Mouse (Mus musculus): ENCODE measurements around the gene Pi4kb. TPM values are rescaled to one million over a fixed set of nuclear protein-coding genes. Genes with fewer than 3 reads are reported as not detected.
A peak's percentile ranks its signal among the peaks of the same experiment; 100 is the strongest.

The Pi4kb gene
- polyA plus RNA-seq, 1 experiment from 2014 or later, result 25.7 TPM

GRCm38 (mm10) chr3:94964989-94965388, 9.5 kb upstream of the Pi4kb start:
- 0 out of 2 replicates have a peak, but pooled peaks cover 5% of the 10 kb centered on the region for H3K4me1 ChIP-seq
- no peaks in the 10 kb centered on the region for H3K9me3 ChIP-seq
- no peak overlapping the region for H3K4me3 ChIP-seq
- no peak overlapping the region for H3K4me2 ChIP-seq (replicated peaks)
- no peak for ATAC-seq (ENCODE audit: low FRiP score, low read depth)
- no peak overlapping the region for H3K9ac ChIP-seq (replicated peaks)
- no peak overlapping the region for H3K27ac ChIP-seq (replicated peaks)
- H3K27me3 ChIP-seq, result no peaks in the 10 kb centered on the region
- no peaks in the 10 kb centered on the region for H3K36me3 ChIP-seq
- 94% methylated on average over 1 of the region's 1 CpGs for WGBS

- Histone ChIP-seq H3K4me1 (no peaks in the 10 kb centered on the region), H3K9me3 (no peaks in the 10 kb centered on the region), H3K27me3 (no peaks in the 10 kb centered on the region), H3K9ac (replicated peaks) (no peak overlapping the region), H3K4me3 (no peak overlapping the region), H3K36me3 (no peaks in the 10 kb centered on the region), H3K4me2 (replicated peaks) (no peak overlapping the region), H3K27ac (replicated peaks) (no peak overlapping the region)
- 67% methylated on average over 1 of the region's 1 CpGs for WGBS
- no peak for ATAC-seq (ENCODE audit: low FRiP score, low read depth)
Measured at GRCm38 (mm10) chr3:94965878-94966277, 8.7 kb upstream of the Pi4kb start.

- no peaks in the 10 kb centered on the region for H3K9me3 ChIP-seq
- WGBS, result 83% methylated on average over 3 of the region's 3 CpGs
- H3K36me3 ChIP-seq, result peaks cover 6% of the 10 kb centered on the region; the same call in 1 of the 2 replicates
- no peak overlapping the region for H3K4me3 ChIP-seq
- ATAC-seq (ENCODE audit: low FRiP score, low read depth), result no peak
- H3K4me2 ChIP-seq (replicated peaks), result no peak overlapping the region
- H3K9ac ChIP-seq (replicated peaks), result no peak overlapping the region
- no peak overlapping the region for H3K27ac ChIP-seq (replicated peaks)
- no peaks in the 10 kb centered on the region for H3K27me3 ChIP-seq
- H3K4me1 ChIP-seq, result peaks cover 14% of the 10 kb centered on the region
Measured at GRCm38 (mm10) chr3:94972552-94972951, 2.0 kb upstream of the Pi4kb start.

GRCm38 (mm10) chr3:94973620-94974019, 911 bp upstream of the Pi4kb start:
- Histone ChIP-seq H3K27me3 (no peaks in the 10 kb centered on the region), H3K4me1 (peaks cover 14% of the 10 kb centered on the region), H3K9ac (replicated peaks) (peak overlapping the region; percentile 91), H3K4me3 (peak overlapping the region; percentile 90; the same call in 1 of the 2 replicates), H3K4me2 (replicated peaks) (peak overlapping the region; percentile 62), H3K36me3 (peaks cover 9% of the 10 kb centered on the region; the same call in 1 of the 2 replicates), H3K27ac (replicated peaks) (no peak overlapping the region), H3K9me3 (no peaks in the 10 kb centered on the region)
- no peak for ATAC-seq (ENCODE audit: low FRiP score, low read depth)
- 78% methylated on average over 5 of the region's 5 CpGs for WGBS

- Histone ChIP-seq H3K4me1 (peaks cover 14% of the 10 kb centered on the region), H3K27ac (replicated peaks) (0 out of 2 replicates have a peak overlapping the region, but pooled peaks have one; percentile 87), H3K27me3 (no peaks in the 10 kb centered on the region), H3K4me2 (replicated peaks) (peak overlapping the region; percentile 62), H3K36me3 (peaks cover 9% of the 10 kb centered on the region; the same call in 1 of the 2 replicates), H3K4me3 (peak overlapping the region; percentile 90), H3K9me3 (no peaks in the 10 kb centered on the region), H3K9ac (replicated peaks) (peak overlapping the region; percentile 91)
- 13% methylated on average over 9 of the region's 9 CpGs for WGBS
- no peak; the same call in none of the 2 replicates for ATAC-seq (ENCODE audit: low FRiP score, low read depth)
Measured at GRCm38 (mm10) chr3:94974026-94974527, 454 bp upstream of the Pi4kb start.

GRCm38 (mm10) chr3:94984312-94984711, 9.8 kb downstream of the Pi4kb start:
- Histone ChIP-seq H3K4me3 (no peak overlapping the region), H3K4me1 (no peaks in the 10 kb centered on the region), H3K27me3 (no peaks in the 10 kb centered on the region), H3K9me3 (no peaks in the 10 kb centered on the region), H3K27ac (replicated peaks) (no peak overlapping the region), H3K9ac (replicated peaks) (no peak overlapping the region), H3K4me2 (replicated peaks) (no peak overlapping the region), H3K36me3 (peaks cover 61% of the 10 kb centered on the region; the same call in 1 of the 2 replicates)
- ATAC-seq (ENCODE audit: low FRiP score, low read depth), result no peak
- WGBS, result 89% methylated on average over 11 of the region's 11 CpGs

GRCm38 (mm10) chr3:94985513-94985912, 11.0 kb downstream of the Pi4kb start:
- 92% methylated on average over 2 of the region's 2 CpGs for WGBS
- H3K9ac ChIP-seq (replicated peaks), result no peak overlapping the region
- peaks cover 71% of the 10 kb centered on the region; the same call in 1 of the 2 replicates for H3K36me3 ChIP-seq
- H3K4me3 ChIP-seq, result no peak overlapping the region
- H3K9me3 ChIP-seq, result no peaks in the 10 kb centered on the region
- no peak overlapping the region for H3K27ac ChIP-seq (replicated peaks)
- H3K4me1 ChIP-seq, result no peaks in the 10 kb centered on the region
- no peaks in the 10 kb centered on the region for H3K27me3 ChIP-seq
- no peak overlapping the region for H3K4me2 ChIP-seq (replicated peaks)
- ATAC-seq (ENCODE audit: low FRiP score, low read depth), result no peak

- Histone ChIP-seq H3K36me3 (peaks cover 70% of the 10 kb centered on the region), H3K27ac (replicated peaks) (no peak overlapping the region), H3K4me1 (no peaks in the 10 kb centered on the region), H3K27me3 (no peaks in the 10 kb centered on the region), H3K9me3 (no peaks in the 10 kb centered on the region), H3K4me2 (replicated peaks) (no peak overlapping the region), H3K4me3 (no peak overlapping the region), H3K9ac (replicated peaks) (no peak overlapping the region)
- ATAC-seq (ENCODE audit: low FRiP score, low read depth), result no peak
Measured at GRCm38 (mm10) chr3:94987578-94987977, 13.0 kb downstream of the Pi4kb start.

GRCm38 (mm10) chr3:94989159-94989761, 14.7 kb downstream of the Pi4kb start:
- H3K27me3 ChIP-seq, result no peaks in the 10 kb centered on the region
- no peaks in the 10 kb centered on the region for H3K9me3 ChIP-seq
- peaks cover 76% of the 10 kb centered on the region for H3K36me3 ChIP-seq
- no peaks in the 10 kb centered on the region for H3K4me1 ChIP-seq
- no peak overlapping the region for H3K4me2 ChIP-seq (replicated peaks)
- H3K4me3 ChIP-seq, result no peak overlapping the region
- 61% methylated on average over 9 of the region's 9 CpGs for WGBS
- H3K27ac ChIP-seq (replicated peaks), result no peak overlapping the region
- ATAC-seq (ENCODE audit: low FRiP score, low read depth), result no peak
- H3K9ac ChIP-seq (replicated peaks), result no peak overlapping the region

GRCm38 (mm10) chr3:94996946-94997345, 22.4 kb downstream of the Pi4kb start:
- Histone ChIP-seq H3K4me3 (no peak overlapping the region), H3K27me3 (no peaks in the 10 kb centered on the region), H3K27ac (replicated peaks) (no peak overlapping the region), H3K9me3 (no peaks in the 10 kb centered on the region), H3K9ac (replicated peaks) (no peak overlapping the region), H3K36me3 (peaks cover 92% of the 10 kb centered on the region), H3K4me1 (no peaks in the 10 kb centered on the region), H3K4me2 (replicated peaks) (no peak overlapping the region)
- 39% methylated on average over 2 of the region's 2 CpGs for WGBS
- no peak for ATAC-seq (ENCODE audit: low FRiP score, low read depth)

- H3K9ac ChIP-seq (replicated peaks), result no peak overlapping the region
- peak; percentile 65 for ATAC-seq (ENCODE audit: low FRiP score, low read depth)
- H3K4me1 ChIP-seq, result peaks cover 17% of the 10 kb centered on the region
- WGBS, result 67% methylated on average over 4 of the region's 4 CpGs
- H3K36me3 ChIP-seq, result peaks cover 84% of the 10 kb centered on the region
- no peak overlapping the region for H3K4me3 ChIP-seq
- no peaks in the 10 kb centered on the region for H3K27me3 ChIP-seq
- peak overlapping the region; percentile 44 for H3K27ac ChIP-seq (replicated peaks)
- H3K9me3 ChIP-seq, result no peaks in the 10 kb centered on the region
- H3K4me2 ChIP-seq (replicated peaks), result no peak overlapping the region
Measured at GRCm38 (mm10) chr3:95002569-95002968, 28.0 kb downstream of the Pi4kb start.

GRCm38 (mm10) chr3:95003273-95003672, 28.7 kb downstream of the Pi4kb start:
- no peak overlapping the region for H3K4me2 ChIP-seq (replicated peaks)
- H3K4me1 ChIP-seq, result peaks cover 17% of the 10 kb centered on the region
- H3K4me3 ChIP-seq, result no peak overlapping the region
- H3K36me3 ChIP-seq, result peaks cover 85% of the 10 kb centered on the region
- no peaks in the 10 kb centered on the region for H3K27me3 ChIP-seq
- no peak for ATAC-seq (ENCODE audit: low FRiP score, low read depth)
- peak overlapping the region; percentile 44; the same call in 1 of the 2 replicates for H3K27ac ChIP-seq (replicated peaks)
- H3K9me3 ChIP-seq, result no peaks in the 10 kb centered on the region
- H3K9ac ChIP-seq (replicated peaks), result no peak overlapping the region
